Mouse (Mus musculus) MEL (cell line): ENCODE measurements around the gene Nfix.

Experiments
- CHD2 ChIP-seq: IDR thresholded peaks from 2 replicates; pipeline ENCODE4 v1.6.1; 2011; ENCODE audit warnings: low read length, improper control_type of control experiment
- CTCF ChIP-seq, 3 experiments: IDR thresholded peaks in 2 of 3; conservative IDR thresholded peaks in 1 of 3; 2 replicates each; pipeline ENCODE4 v1.5.1; 2011 to 2012; ENCODE audit warnings: low read length in 3 of 3, low read depth in 2 of 3, mild to moderate bottlenecking in 2 of 3, improper control_type of control experiment in 1 of 3, inconsistent platforms in 1 of 3, mixed read lengths in 1 of 3, moderate library complexity in 1 of 3; ENCODE audit not compliant: control insufficient read depth in 1 of 3, insufficient read depth in 1 of 3, poor library complexity in 1 of 3, severe bottlenecking in 1 of 3
- EP300 ChIP-seq, 2 experiments: IDR thresholded peaks; 2 replicates each; pipeline ENCODE4 v1.6.1; 2011; ENCODE audit warnings: improper control_type of control experiment in 2 of 2, low read length in 2 of 2, low read depth in 1 of 2, mild to moderate bottlenecking in 1 of 2
- GATA1 ChIP-seq: IDR thresholded peaks from 2 replicates; pipeline ENCODE4 v1.6.1; 2011; ENCODE audit warnings: low read depth, low read length, improper control_type of control experiment
- HCFC1 ChIP-seq: IDR thresholded peaks from 2 replicates; pipeline ENCODE4 v1.6.1; 2012; ENCODE audit warnings: low read depth, mild to moderate bottlenecking, inconsistent platforms, low read length, improper control_type of control experiment, moderate library complexity
- JUND ChIP-seq: IDR thresholded peaks from 2 replicates; pipeline ENCODE4 v1.6.1; 2011; ENCODE audit warnings: low read depth, mild to moderate bottlenecking, improper control_type of control experiment, low read length
- MAX ChIP-seq: IDR thresholded peaks from 2 replicates; pipeline ENCODE4 v1.6.1; 2011; ENCODE audit warnings: low read length, improper control_type of control experiment
- MAZ ChIP-seq: IDR thresholded peaks from 2 replicates; pipeline ENCODE4 v1.6.1; 2012; ENCODE audit warnings: low read depth, mild to moderate bottlenecking, inconsistent platforms, low read length, improper control_type of control experiment
- NELFE ChIP-seq: IDR thresholded peaks from 2 replicates; pipeline ENCODE4 v1.6.1; 2011; ENCODE audit warnings: low read depth, low read length, improper control_type of control experiment
- POLR2A ChIP-seq, 2 experiments: IDR thresholded peaks; 2 replicates each; pipeline ENCODE4 v1.6.1; 2011 to 2012; ENCODE audit warnings: low read length in 2 of 2, mild to moderate bottlenecking in 2 of 2, control low read depth in 1 of 2, improper control_type of control experiment in 1 of 2, low read depth in 1 of 2, moderate library complexity in 1 of 2; ENCODE audit not compliant: control insufficient read depth in 1 of 2, insufficient read depth in 1 of 2, poor library complexity in 1 of 2
- USF1 ChIP-seq: IDR thresholded peaks from 2 replicates; pipeline ENCODE4 v1.6.1; 2014; ENCODE audit warnings: low read depth, mild to moderate bottlenecking, inconsistent platforms, low read length, improper control_type of control experiment, moderate library complexity
- USF2 ChIP-seq, 2 experiments: IDR thresholded peaks; 2 replicates each; pipeline ENCODE4 v1.6.1; 2011 to 2012; ENCODE audit warnings: improper control_type of control experiment in 2 of 2, low read length in 2 of 2, borderline replicate concordance in 1 of 2, inconsistent platforms in 1 of 2, low read depth in 1 of 2, mild to moderate bottlenecking in 1 of 2; ENCODE audit not compliant: insufficient read depth in 1 of 2
- ZKSCAN1 ChIP-seq: IDR thresholded peaks from 2 replicates; pipeline ENCODE4 v1.6.1; 2012; ENCODE audit warnings: low read depth, mild to moderate bottlenecking, inconsistent platforms, low read length, improper control_type of control experiment, moderate library complexity

GRCm38 (mm10) chr8:84814555-84815441 lies 14.7 kb upstream of the Nfix start:
- TF ChIP-seq NELFE (no peak), CTCF (IDR thresholded peaks at IDR 0.05 in 2 of 3, conservative IDR thresholded peaks at IDR 0.05 in 1 of 3; ENCODE audit: control insufficient read depth in 1 of 3, insufficient read depth in 1 of 3, low read depth in 2 of 3, low read length in 3 of 3, poor library complexity in 1 of 3, severe bottlenecking in 1 of 3) (no peak), EP300 (IDR thresholded peaks at IDR 0.05; ENCODE audit: low read depth in 1 of 2, low read length in 2 of 2) (no peak), MAZ (no peak), CHD2 (no peak), HCFC1 (no peak), USF2 (IDR thresholded peaks at IDR 0.05; ENCODE audit: borderline replicate concordance in 1 of 2, insufficient read depth in 1 of 2, low read depth in 1 of 2, low read length in 2 of 2) (no peak), MAX (no peak), GATA1 (no peak), JUND (no peak), POLR2A (IDR thresholded peaks at IDR 0.05; ENCODE audit: control insufficient read depth in 1 of 2, insufficient read depth in 1 of 2, low read depth in 1 of 2, low read length in 2 of 2, poor library complexity in 1 of 2) (no peak), USF1 (no peak), ZKSCAN1 (no peak)
